Mouse (Mus musculus): ENCODE results near the gene Ska3. TPM values are rescaled to one million over a fixed set of nuclear protein-coding genes. Genes with fewer than 3 reads are reported as not detected.

The Ska3 gene
- total RNA-seq, 2 experiments from 2014 or later: 0.72 to 0.89 TPM

DNA sequence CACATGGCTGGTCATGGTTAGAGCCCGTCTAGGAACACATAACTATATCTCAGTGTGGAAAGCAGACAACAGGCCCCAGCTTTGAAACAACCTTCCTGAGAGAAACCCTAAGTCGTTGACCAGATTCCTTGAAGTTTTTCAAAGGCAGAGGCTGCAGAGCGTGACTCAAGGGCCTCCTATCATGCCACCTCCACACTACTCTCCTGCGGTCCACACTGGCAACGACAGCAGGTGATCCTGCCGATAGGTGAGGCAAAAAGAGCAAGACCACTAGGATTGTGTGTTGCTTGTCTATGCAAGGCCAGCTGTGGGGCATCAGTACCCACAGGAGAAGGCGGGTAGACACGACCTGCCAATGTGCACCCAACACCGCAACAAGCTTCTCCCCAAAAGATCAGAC, 36.2 kb downstream of the Ska3 start:
- Histone ChIP-seq H3K27ac (no peak overlapping the region), H3K4me3 (no peak overlapping the region)
- DNase-seq (ENCODE audit: extremely low spot score in 1 of 2, low spot score in 2 of 2): no peak
- intact Hi-C loops (cut with DNase I): loop anchor here (10.0 kb wide), 2 partner anchors 285 to 1325 kb away; partner anchors contain the start of gene Fgf9
- TF ChIP-seq CTCF (IDR thresholded peaks at IDR 0.05): no peak

GRCm38 (mm10) chr14:57789311-57789710, 36.7 kb downstream of the Ska3 start:
- Histone ChIP-seq H3K4me3 (no peak overlapping the region), H3K27ac (no peak overlapping the region)
- intact Hi-C loops (cut with DNase I): no loop called here
- no peak for DNase-seq (ENCODE audit: extremely low spot score in 1 of 2, low spot score in 2 of 2)
- TF ChIP-seq CTCF (IDR thresholded peaks at IDR 0.05): no peak

DNA sequence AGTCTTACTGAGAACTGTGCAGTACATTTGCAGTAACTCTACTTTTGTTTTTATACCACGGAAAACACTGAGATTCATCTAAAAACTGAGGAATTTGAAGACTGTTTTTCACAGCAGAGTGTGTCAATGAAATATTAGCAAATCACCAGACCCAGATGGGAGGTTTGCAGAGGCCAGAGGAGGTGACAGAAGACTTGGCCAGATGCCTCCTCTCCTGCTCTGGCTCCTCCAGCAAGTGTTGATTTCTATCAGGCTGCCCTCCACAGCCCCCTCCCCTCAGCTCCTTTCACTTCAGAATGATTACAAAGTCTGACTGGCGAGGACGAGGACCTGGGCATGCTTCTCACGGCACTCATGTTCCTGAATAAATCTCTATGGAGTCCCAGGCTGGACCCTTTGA, 38.6 kb downstream of the Ska3 start:
- H3K27ac ChIP-seq: no peak overlapping the region
- no peak overlapping the region for H3K4me3 ChIP-seq
- intact Hi-C loops (cut with DNase I): no loop called here
- no peak for DNase-seq (ENCODE audit: extremely low spot score in 1 of 2, low spot score in 2 of 2)
- TF ChIP-seq CTCF (IDR thresholded peaks at IDR 0.05): no peak

DNA sequence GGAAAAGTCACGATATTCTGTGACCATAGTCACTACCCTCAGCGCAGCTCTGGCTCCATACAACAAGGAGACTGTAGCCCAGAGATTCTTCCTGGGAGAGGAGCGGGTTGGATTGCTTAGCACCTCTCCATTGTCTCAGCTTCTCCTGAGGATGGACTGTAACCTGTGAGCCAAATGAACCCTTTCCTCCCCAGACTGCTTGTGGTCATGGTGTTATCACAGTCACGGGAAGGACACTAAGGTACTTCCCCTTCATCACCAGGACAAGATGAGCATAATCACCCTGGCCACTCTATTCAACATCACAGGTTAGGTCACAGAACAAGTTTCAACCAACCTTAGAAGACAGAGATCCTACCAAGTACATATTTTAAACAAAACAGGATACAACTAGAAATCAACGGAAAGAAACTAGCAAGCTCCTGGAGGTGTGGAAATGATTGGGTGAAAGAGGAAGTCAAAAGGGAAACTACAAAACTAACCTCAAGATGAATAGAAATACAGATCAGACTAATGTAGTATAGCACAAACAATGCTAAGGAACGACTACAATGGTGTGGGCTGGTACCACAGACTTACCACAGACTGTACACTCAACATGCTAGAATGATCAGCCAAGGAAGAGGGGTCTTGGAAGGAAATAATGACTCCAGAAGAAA, 53.7 kb downstream of the Ska3 start:
- TF ChIP-seq CTCF (IDR thresholded peaks at IDR 0.05): no peak
- Histone ChIP-seq H3K4me3 (no peak overlapping the region), H3K27ac (no peak overlapping the region)
- intact Hi-C loops (cut with DNase I): no loop called here
- no peak for DNase-seq (ENCODE audit: extremely low spot score in 1 of 2, low spot score in 2 of 2)

DNA sequence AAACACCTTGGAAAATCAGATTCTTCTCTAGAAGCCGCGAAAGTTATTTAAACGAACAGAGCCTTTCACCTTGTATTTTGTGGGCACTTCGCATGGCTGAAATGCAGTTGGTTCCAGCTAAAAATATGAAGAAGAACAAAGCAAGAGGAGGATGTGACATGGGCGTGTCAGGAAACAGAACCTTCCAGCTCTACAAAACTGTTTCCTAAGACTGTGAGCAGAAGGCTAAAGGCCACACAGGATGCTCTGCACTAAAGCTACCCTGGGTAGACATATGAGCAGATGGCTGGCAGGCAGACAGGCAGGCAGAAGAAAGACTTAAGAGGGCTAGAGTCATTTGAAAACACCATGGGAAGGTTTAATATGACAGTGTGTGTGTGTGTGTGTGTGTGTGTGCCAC, 56.9 kb downstream of the Ska3 start:
- intact Hi-C loops (cut with DNase I): no loop called here
- no peak for DNase-seq (ENCODE audit: extremely low spot score in 1 of 2, low spot score in 2 of 2)
- Histone ChIP-seq H3K4me3 (no peak overlapping the region), H3K27ac (no peak overlapping the region)
- no peak for TF ChIP-seq CTCF (IDR thresholded peaks at IDR 0.05)

GRCm38 (mm10) chr14:57760447-57761412, 65.3 kb downstream of the Ska3 start:
- no peak for TF ChIP-seq CTCF (IDR thresholded peaks at IDR 0.05)
- Histone ChIP-seq H3K27ac (no peak overlapping the region), H3K4me3 (no peak overlapping the region)
- no peak for DNase-seq (ENCODE audit: extremely low spot score in 1 of 2, low spot score in 2 of 2)
- intact Hi-C loops (cut with DNase I): no loop called here

DNA sequence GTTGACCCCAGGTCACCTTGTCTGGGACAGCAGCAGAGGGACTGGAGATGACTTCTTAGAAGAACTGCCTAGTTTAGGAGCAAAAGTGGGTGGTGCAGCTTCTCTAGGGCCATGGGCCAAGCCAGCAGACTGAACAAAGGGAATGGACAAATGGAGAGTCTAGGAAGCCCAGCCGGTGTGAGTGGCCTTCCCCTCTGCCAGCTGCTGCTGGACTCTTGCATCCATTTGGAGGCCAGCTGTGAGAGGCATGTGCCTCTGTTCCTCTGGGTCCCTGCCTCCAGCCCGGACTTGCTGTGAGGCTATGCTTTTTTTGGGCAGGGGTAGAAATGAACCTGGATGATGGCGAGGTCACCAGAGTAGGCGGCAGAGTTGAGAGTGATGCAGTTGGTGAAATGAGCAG, 67.7 kb downstream of the Ska3 start, which contains the start of gene Lats2:
Gene Lats2 (minus strand): TSS at position 152 of the 400 bp plus-strand sequence.
- no peak within 1 kb of the TSS for H3K4me3 ChIP-seq
- H3K27ac ChIP-seq: no peak within 1 kb of the TSS
- TF ChIP-seq CTCF (IDR thresholded peaks at IDR 0.05): no peak
- DNase-seq (ENCODE audit: extremely low spot score in 1 of 2, low spot score in 2 of 2): no peak
- intact Hi-C loops (cut with DNase I): no loop called here

Small RNA genes lying within 50 kb of the gene (microRNA-seq; reads per million reads assigned to microRNA genes)
- 3.3 to 3.4 reads per million in 2 experiments for gene Mir3077

Other genes starting within 250 kb of the Ska3 start
- 10 to 100 TPM; 14.2 to 14.6 TPM for gene Xpo4, start 160.8 kb downstream of the Ska3 start, total RNA-seq (2021)
- 1 to 10 TPM in 1 of 2 experiments, under 1 TPM in 1; 0.40 to 1.8 TPM for gene Gm49361, start 80.1 kb downstream of the Ska3 start, total RNA-seq (2021)
- 10 to 100 TPM; 17.0 to 22.2 TPM for gene Lats2, start 67.8 kb downstream of the Ska3 start, total RNA-seq (2021)
- 10 to 100 TPM; 54.3 to 56.0 TPM for gene Sap18, start 28.0 kb downstream of the Ska3 start, total RNA-seq (2021)
- 10 to 100 TPM; 58.9 to 60.3 TPM for gene Mrpl57, start within 50 bp of the Ska3 start, total RNA-seq (2021)
- gene Zdhhc20, start 64.1 kb upstream of the Ska3 start, total RNA-seq (2021): 10 to 100 TPM; 35.2 to 37.4 TPM
- 10 to 100 TPM; 25.6 to 26.0 TPM for gene Micu2, start 173.1 kb upstream of the Ska3 start, total RNA-seq (2021)
- 10 to 100 TPM; 23.8 to 25.0 TPM for gene Fgf9, start 244.4 kb upstream of the Ska3 start, total RNA-seq (2021)